Mouse (Mus musculus): ENCODE data around the gene Iars2. TPM values are rescaled to one million over a fixed set of nuclear protein-coding genes. Genes with fewer than 3 reads are reported as not detected.

The Iars2 gene
- total RNA-seq, 2 experiments from 2014 or later: 20.7 to 27.6 TPM

DNA sequence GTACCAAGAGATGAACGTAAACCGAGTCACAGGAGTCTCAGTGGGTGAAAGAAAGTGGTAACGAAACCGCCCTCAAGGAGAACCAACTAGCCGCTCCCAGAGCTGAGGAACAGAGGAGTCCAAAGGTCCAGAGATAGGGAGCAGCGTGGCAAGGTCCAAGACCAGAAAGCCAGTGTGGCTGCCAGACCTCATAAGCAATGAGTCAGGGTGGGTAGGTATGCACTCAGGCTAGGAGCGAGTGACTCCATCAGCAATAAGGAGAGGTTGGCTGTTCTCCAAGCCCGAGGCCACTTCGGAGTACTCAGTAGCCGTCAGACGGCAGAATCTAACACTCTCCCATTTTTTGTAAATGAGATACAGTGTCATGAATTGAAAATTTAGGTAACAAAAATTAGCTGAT is 46.4 kb downstream of the Iars2 start:
- ATAC-seq (ENCODE audit: poor library complexity, severe bottlenecking): no peak

DNA sequence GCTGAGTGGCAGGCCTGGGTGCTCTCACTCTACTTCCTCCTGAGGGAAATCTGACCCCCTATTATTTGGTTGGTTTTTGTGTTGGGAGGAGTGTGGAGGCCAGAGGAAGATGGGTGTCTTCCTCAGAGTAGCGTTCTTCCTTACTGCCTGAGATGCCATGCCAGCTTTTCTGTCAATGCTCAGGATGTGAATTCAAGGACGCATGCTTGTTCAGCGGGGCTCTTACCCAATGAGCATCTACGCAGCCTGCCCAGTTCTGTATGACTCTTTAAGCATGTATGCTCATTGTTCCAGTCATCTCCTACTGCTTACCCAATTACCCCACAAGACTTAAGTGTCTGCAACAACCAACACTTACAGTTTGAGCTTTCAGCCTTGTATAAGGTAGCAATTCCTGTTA is 48.6 kb downstream of the Iars2 start:
- ATAC-seq (ENCODE audit: poor library complexity, severe bottlenecking): no peak

DNA sequence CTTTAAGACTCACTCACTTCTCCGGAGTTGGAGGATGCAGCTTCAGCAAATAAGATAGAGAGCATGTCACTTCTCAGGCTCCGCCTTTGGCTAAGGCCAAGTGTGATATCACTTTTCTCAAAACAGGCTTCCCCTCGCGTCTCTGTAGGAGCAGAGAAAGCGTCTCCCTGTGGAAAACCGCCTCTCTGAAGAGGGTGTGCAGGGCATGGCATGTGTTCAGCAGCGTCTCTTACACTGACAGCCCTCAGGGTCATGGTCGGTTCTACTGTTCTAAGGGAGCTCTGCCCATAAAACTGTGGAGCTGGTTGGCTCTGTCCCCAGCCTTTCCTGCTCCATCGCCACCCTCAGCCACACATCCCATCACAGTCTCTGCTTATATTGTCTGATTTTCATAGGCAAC is 49.9 kb downstream of the Iars2 start:
- no peak for ATAC-seq (ENCODE audit: poor library complexity, severe bottlenecking)

DNA sequence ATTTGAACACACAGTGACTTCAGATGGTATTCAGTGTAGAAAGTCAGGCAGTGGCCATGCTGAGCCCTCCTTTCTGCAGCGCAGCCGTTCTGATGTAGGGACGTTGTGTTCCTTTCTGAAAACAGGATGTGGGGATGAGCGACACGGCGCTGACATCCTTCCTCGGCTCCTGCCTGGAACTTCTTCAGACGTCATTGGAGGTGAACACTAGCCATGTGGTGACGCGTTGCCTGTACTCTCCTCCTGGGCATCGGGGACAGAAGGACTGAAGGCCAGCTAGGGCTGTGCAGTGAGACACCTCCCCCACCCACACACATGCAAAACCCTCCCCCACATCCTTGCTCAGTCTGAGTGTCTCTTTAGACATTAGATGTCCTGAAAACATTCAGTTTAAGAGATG is 52.2 kb downstream of the Iars2 start:
- ATAC-seq (ENCODE audit: poor library complexity, severe bottlenecking): no peak

DNA sequence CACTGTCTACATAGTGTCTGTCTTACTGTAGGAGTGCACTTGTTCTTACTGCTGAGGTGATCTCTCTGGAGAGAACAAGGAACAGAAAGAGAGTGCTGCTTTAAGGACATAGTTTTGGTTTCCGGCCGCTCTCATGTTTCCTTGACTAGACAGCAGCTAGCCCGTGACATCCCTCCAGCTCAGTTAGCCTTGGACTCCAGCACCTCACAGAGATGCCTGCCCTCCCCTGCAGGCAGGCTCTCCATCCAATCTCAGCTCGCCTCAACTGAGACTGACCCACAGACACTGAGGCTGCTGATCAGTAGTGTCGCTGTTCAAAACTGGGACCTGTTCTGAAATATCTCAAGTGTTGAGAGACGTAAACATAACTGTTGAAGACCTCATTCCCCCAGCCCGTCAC is 53.2 kb downstream of the Iars2 start:
- ATAC-seq (ENCODE audit: poor library complexity, severe bottlenecking): 0 out of 2 replicates have a peak, but pooled peaks have one; percentile 18

DNA sequence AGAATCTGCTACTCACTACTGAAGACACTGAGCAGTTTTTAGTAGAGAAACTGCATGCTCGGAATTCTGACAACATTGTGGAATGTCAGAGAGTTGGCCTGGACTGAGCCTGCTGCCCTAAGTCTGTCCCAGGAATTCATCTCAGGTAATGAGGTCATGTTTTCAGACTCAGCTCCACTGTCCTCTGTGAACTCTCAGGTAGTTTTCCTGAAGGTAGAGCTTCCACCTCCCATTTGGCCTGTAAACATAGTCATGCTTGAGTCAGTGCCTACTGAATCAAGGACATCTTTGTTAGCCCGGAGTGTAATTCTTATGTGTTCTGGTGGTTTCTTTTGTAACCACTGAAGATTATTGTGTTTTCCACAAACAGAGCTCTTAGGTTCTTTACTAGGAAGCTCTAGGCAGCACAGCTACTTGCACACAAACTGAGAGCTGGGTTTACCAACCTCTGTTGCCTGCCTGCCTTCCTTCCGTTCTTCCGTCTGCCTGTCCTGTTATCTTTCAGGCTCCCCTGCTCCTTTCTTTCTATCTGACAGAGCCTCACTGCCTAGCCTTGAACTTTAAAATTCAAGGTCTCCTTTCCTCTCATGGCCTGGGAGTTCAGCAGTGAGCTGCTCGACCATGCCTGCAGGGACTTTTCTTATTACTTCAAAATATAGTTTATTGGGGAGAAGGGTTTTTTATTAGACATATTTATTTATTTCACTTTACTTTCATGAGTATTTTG is 54.2 kb downstream of the Iars2 start:
- no peak for ATAC-seq (ENCODE audit: poor library complexity, severe bottlenecking)

DNA sequence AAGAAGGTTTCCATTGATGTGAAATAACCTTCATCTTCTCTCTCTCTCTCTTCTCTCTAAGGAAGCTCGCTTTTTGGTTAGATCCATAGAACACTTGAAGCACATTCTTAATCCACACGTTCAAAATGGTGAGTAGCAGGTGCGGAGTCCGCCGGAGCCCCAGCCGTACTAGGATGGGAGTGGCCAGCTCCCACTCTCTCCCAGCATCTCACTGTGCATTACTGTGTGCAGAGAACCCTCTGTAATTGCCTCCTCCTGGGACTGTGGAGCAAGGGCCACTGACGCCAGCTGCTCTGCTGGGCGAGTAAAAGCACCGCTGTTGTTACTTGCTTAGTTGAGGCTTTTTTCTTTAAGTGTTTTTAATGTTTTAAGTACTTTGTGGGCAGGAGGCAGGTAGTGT is 57.8 kb downstream of the Iars2 start:
- no peak for ATAC-seq (ENCODE audit: poor library complexity, severe bottlenecking)

DNA sequence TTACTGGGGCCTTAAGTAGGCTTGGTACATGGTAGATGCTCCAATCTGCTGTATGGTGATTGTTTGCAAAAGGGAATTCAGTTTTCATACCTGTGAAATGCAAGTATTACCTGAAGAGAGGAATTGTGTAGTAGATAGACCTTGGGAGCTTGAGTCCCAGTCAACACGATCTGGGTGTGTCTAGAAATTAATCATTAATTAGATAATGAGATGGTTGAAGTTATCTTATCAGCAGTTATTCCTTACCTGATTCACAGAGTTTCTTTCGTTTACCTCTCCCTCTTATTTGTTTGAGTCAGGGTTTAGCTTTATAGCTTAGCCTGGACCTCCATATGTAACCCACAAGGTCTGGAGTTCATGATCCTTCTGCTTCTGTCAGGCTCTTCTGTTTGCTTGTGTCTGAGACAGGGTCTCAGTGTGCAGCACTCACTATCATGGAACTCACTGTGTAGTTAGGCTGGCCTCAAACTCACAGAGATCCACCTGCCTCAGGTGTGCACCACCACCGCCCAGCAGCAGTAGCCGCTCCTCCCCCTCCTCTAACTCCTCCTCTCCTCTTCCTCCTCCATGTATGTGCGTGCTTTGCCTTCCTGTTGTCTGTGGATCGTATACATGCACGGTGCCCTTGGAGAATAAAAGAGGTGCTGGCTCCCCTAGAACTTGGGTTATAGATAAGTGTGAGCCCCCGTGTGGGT is 58.6 kb downstream of the Iars2 start:
- ATAC-seq (ENCODE audit: poor library complexity, severe bottlenecking): no peak

DNA sequence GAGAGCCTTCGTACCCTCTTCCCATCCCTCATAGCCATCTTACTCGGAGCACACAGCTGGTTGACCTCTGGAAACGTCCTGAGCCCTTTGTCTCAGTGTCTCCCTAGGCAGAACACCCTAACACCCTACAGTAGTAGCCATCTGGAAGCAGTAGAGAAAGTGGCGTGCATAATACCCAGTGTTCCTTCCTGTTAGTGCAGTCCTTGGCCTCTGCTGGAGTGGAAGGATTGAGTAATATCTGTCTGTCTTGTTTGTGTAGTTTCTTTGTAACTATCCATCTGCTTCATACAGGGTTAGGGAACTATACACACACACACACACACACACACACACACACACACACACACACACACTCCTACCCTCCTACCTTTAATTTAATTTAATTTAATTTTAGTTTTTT is 60.5 kb downstream of the Iars2 start:
- no peak for ATAC-seq (ENCODE audit: poor library complexity, severe bottlenecking)

DNA sequence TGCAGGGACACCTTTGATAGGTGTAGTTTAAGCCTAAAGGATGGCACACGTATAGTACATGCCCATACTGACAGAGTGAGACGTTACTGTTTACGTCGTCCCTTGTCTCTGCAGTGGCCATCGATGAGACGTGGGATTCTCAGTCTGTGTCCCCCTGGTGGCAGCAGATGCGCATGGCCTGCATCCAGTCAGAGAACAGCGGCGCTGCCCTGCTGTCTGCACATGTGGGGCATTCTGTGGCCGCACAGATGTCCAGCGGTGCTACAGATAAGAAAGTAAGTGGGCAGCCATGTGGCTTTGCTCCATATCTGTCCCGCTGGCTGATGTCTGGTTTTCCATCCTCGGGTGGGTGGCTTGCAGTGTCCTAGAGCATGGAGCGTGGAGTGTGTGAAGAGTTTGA is 66.6 kb downstream of the Iars2 start:
- peak; percentile 51 for ATAC-seq (ENCODE audit: poor library complexity, severe bottlenecking)

DNA sequence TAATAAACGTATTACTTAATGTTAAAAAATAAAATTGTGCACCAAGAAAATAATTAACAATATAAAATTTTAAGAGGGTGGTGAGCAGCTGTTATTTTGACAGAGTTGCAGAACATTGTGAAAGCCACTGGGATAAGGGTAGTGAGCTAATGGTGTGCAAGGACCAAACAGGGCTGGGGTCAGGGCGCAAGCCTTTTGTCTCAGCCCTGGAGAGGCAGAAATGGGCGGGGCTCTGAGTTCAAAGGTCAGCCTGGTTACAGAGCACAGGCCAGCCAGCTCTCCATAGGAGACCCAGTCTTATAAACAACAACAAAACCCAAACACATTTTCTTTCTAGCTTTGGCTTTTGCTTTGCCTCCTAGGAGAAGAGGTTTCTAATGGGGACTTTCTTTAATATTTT is 72.4 kb downstream of the Iars2 start:
- no peak for ATAC-seq (ENCODE audit: poor library complexity, severe bottlenecking)

DNA sequence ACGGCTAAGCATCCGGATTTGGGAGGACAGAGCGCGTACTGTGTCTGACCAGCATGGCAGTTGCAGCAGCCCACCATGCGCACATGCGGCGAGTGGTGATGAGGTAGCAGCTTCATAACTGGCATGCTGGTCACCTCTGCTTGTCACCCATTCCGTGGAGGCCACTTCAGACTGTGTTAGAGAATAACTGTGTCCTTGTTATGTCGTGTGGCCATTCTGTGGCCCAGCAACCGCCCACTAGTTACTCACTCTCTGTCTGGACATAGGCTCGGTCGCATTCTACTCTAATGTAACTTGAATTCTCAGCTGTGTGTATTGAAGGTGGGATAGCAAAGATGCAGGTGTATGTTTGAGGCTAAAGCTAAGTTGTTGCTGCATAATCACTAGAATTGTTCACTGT is 73.9 kb downstream of the Iars2 start:
- no peak for ATAC-seq (ENCODE audit: poor library complexity, severe bottlenecking)

DNA sequence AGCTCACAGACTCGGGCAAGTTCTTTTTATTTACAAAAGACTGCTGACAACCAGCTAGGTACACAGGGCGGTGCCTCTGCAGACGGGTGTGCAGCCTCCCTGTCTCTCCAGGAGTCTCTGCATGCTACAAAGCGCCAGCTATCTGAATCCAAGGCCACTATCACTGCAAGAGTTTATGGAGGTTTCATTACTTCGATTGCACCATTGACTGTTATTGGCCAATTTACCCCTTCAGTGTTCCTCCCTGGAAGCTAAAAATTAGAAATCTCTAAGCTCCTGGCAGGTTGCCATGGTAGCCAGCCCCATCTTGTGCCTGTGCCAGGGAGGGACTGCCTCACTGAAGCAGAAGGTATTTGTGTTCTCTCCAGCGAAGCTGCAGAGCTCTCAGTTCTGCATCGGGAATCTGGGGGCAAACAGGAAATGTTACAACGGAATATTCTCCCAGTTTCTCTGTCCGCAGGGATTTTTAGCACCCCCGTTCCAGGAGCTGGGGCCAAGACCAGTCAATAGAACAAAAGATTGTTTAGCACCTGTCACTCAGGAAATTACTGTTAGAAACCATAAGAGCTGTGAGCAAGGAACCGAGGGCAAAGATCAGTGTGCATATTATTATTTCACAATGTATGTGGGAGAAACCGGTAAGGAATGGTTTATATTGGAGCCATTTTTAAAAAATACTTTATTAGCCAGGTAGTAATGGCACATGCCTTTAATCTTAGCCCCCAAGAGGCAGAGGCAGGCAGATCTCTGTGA is 75.9 kb downstream of the Iars2 start:
- no peak for ATAC-seq (ENCODE audit: poor library complexity, severe bottlenecking)

DNA sequence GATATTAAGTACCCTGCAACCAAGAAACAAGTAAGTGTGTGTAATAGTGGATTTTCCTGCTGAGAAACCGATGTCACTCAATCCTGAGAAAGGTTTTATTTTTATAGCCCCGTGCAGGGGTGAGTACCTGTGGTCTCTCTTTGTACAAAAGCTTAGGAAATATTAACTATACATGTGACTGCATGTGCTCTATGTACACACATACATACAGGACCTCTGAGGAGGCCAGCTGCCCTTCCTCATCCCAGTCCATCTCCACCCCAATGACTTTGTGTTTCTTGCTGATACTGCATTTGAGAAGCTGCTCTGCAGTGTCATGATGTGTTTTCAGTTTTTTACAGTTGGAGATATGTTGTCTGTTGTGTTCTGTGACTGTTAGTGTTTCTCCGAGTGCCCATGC is 76.8 kb downstream of the Iars2 start:
- no peak for ATAC-seq (ENCODE audit: poor library complexity, severe bottlenecking)

DNA sequence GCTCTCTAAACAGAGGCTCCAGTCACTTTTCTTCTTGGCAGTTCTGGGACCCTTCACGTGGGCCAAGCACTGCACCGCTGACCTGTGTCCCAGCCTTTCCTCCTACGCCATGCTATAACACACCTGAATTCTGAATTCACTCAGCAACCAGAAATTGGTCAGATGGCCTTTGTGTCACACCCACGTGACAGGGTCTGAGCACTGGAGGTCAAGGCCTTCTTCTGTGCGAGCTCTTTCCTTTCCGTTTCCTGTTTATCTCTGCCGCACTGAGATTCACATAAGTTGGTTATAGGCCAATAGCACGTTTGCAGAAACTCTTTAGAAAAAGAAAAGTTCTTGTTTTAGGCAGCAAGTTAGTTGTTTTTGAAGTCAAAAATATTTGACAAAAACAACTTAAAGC is 80.5 kb downstream of the Iars2 start:
- no peak for ATAC-seq (ENCODE audit: poor library complexity, severe bottlenecking)

DNA sequence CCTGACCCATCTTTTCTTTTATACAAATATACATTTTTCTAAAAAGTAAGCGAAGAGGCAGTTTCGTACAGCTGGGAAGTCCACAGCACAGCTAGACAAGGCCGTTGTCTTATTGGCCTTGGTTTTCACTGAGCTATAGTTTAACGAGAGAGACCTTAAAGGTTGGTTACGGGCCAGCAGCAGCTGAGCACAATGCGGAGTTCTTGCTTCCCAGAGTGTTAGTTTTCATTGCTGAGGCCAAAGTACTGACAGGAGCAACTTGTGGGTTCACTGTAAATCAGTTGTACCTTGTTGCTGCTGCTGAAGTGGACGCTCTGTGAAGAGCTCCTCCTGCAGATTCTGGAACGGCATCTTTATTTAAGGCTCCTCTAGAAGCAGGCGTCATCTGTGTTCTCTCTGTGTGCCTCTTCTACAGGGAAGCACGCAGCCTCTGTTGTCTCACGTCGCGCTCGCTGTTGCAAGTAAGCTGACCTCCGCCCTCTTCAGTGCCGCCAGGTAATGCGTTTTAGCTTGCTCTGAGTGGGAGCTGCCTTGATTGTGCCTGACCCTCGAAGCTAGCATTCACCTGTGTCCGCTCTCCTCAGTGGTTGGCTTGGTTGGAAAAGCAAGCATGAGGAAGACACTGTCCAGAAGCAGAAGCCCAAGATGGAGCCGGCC is 81.6 kb downstream of the Iars2 start:
- ATAC-seq (ENCODE audit: poor library complexity, severe bottlenecking): no peak

DNA sequence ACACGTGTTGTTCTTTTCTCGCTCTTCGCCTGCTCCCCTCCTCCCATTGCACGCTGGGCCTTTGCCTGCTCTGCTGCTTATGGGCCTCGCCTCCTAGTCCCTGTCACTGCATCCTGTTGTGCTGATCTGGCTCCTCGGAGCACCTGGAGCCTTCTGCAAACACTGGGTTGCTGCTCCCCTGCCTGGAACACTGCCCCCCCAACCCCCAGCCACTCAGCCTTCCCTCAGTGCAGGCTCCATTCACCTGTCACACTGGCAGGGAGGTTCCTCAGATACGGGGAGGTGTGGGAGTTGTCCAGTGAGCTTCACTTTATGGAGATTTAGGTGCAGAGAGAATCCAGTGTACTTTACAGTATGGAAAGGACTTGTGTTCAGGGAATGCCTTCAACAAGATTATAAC is 83.7 kb downstream of the Iars2 start:
- no peak for ATAC-seq (ENCODE audit: poor library complexity, severe bottlenecking)

DNA sequence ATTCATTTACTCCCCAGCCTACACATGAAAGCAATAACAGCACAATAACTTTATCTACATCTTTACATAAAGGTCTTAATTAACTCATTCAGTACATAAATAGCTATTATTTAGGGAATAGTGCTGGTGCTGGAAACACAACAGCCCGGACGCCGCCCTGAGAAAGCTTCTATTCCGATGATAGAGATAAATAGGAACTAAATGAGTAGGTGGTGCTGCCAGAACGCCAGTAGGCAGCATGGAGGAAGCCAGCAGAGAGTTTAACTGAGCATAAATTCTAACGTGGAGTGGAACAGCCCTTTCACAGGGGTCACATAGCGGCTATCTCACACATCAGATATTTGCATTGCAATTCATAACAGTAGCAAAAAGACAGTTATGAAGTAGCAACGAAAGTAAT is 86.2 kb downstream of the Iars2 start:
- ATAC-seq (ENCODE audit: poor library complexity, severe bottlenecking): no peak

DNA sequence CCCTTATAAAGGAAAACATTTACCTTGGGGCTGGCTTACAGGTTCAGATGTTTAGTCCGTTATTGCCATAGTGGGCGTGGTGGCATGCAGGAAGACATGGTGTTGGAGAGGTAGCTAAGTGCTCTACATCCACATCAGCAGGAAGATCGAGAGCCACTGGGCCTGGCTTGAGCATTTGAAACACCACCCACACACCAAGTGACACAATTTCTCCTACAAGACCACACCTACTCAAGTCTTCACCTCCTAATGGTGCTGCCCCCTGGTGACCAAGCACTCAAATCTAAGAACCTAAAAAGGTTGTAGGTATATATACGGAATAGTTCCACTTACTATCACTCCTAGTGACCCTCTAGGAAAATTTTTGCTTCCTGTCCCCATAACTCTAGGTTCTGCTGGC is 92.7 kb downstream of the Iars2 start:
- peak; percentile 64 for ATAC-seq (ENCODE audit: poor library complexity, severe bottlenecking)

DNA sequence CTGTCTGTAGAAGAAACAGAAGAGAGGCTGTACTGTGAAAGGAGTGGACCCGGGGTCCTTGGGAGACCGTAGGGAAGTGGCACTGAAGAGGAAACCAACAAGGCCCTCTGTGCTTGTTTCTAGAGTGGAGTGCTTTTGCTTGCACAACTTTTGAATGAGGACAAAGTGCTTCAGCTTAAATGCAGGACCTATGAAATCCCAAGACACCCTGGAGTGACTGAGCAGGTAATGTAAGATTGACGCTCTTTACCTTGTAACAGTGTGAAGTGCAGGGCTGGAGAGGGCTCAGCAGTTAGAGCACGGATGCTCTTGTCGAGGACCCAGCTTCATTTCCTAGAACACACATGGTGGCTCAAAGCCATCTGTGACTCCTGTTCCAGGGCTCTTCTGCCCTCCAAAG is 93.4 kb downstream of the Iars2 start:
- no peak for ATAC-seq (ENCODE audit: poor library complexity, severe bottlenecking)
